Mouse (Mus musculus) stomach, embryonic 16.5 days (tissue): ENCODE measurements around the gene Arhgap6. TPM values are rescaled to one million over a fixed set of nuclear protein-coding genes. Genes with fewer than 3 reads are reported as not detected.

ENCODE experiments used
- ATAC-seq: fragments of 200-750 bp; cut with Nextera tagmentation; 2 replicates; pipeline ENCODE4 v1.8.0; 2017; ENCODE audit warnings: moderate number of reproducible peaks, moderate TSS enrichment; ENCODE audit not compliant: insufficient read depth, low FRiP score
- H3K27ac ChIP-seq: fragments of 300-500 bp; sonication (generic); 2 replicates; pipeline ENCODE4 v1.5.1; 2014; ENCODE audit warnings: low read length
- H3K27me3 ChIP-seq: fragments of 300-500 bp; sonication (generic); 2 replicates; pipeline ENCODE4 v1.6.1; 2014; ENCODE audit warnings: low read length, control low read depth, mixed read lengths; ENCODE audit not compliant: control insufficient read depth, insufficient read depth
- H3K36me3 ChIP-seq: fragments of 300-500 bp; sonication (generic); 2 replicates; pipeline ENCODE4 v1.6.1; 2014; ENCODE audit warnings: low read length; ENCODE audit not compliant: control insufficient read depth, insufficient read depth
- H3K4me1 ChIP-seq: fragments of 300-500 bp; sonication (generic); 2 replicates; pipeline ENCODE4 v1.6.1; 2014; ENCODE audit warnings: low read length, control low read depth, mixed read lengths; ENCODE audit not compliant: control insufficient read depth, insufficient read depth
- H3K4me2 ChIP-seq: fragments of 300-500 bp; sonication (generic); 2 replicates; pipeline ENCODE4 v1.6.1; 2014; ENCODE audit warnings: low read depth, low read length, mixed read lengths
- H3K4me3 ChIP-seq: fragments of 300-500 bp; sonication (generic); replicated peaks from 2 replicates; pipeline ENCODE4 v1.5.1; 2014; ENCODE audit warnings: mild to moderate bottlenecking, low read length
- H3K9ac ChIP-seq: fragments of 300-500 bp; sonication (generic); 2 replicates; pipeline ENCODE4 v1.6.1; 2014; ENCODE audit warnings: low read length
- H3K9me3 ChIP-seq: fragments of 300-500 bp; sonication (generic); replicated peaks from 2 replicates; pipeline ENCODE4 v1.6.1; 2016; ENCODE audit warnings: low read length, control low read depth; ENCODE audit not compliant: control insufficient read depth
- WGBS: fragments of 180-500 bp; shearing (Covaris S2); extraction: QIAGEN DNeasy Blood & Tissue Kit; methylation state at CpG from one replicate; pipeline ENCODE4 v1.1.7; 2014; 5-methylcytosine and 5-hydroxymethylcytosine counted together
- polyA plus RNA-seq: library from polyadenylated mRNA; unstranded; fragments of >200 nt; fragmentation: Nextera tagmentation; extraction: Ambion mirVana; gene quantifications from 2 replicates; pipeline ENCODE4 v1.2.1, GENCODE M21; 2015

Arhgap6 gene
- polyA plus RNA-seq, 1 experiment from 2014 or later, result 7.4 TPM

- Histone ChIP-seq H3K9ac (no peak overlapping the region), H3K27me3 (no peaks in the 10 kb centered on the region; the same call in 1 of the 2 replicates), H3K27ac (no peak overlapping the region), H3K9me3 (no peaks in the 10 kb centered on the region), H3K4me1 (no peaks in the 10 kb centered on the region), H3K4me2 (no peak overlapping the region), H3K4me3 (no peak overlapping the region), H3K36me3 (no peaks in the 10 kb centered on the region)
- WGBS, result 69% methylated on average over 5 of the region's 5 CpGs
- ATAC-seq, result no peak
Observed at GRCm38 (mm10) chrX:168941684-168942083, 146.8 kb downstream of the Arhgap6 start.

- WGBS, result 66% methylated on average over 4 of the region's 4 CpGs
- H3K4me2 ChIP-seq, result no peak overlapping the region
Observed at GRCm38 (mm10) chrX:168943217-168943616, 148.3 kb downstream of the Arhgap6 start.

GRCm38 (mm10) chrX:168975444-168975843, 180.5 kb downstream of the Arhgap6 start:
- H3K4me3 ChIP-seq, result no peak overlapping the region
- no peaks in the 10 kb centered on the region for H3K9me3 ChIP-seq
- no peaks in the 10 kb centered on the region; the same call in 1 of the 2 replicates for H3K27me3 ChIP-seq
- H3K27ac ChIP-seq, result no peak overlapping the region
- H3K4me2 ChIP-seq, result no peak overlapping the region
- H3K4me1 ChIP-seq, result no peaks in the 10 kb centered on the region
- no peak overlapping the region for H3K9ac ChIP-seq
- 52% methylated on average over 1 of the region's 1 CpGs for WGBS
- no peaks in the 10 kb centered on the region for H3K36me3 ChIP-seq
- ATAC-seq, result no peak

More at GRCm38 (mm10) chrX:168943217-168943616, 148.3 kb downstream of the Arhgap6 start:
- no peak for ATAC-seq
- no peaks in the 10 kb centered on the region for H3K4me1 ChIP-seq
- H3K9me3 ChIP-seq, result no peaks in the 10 kb centered on the region
- no peaks in the 10 kb centered on the region; the same call in 1 of the 2 replicates for H3K27me3 ChIP-seq
- no peak overlapping the region for H3K27ac ChIP-seq
- no peak overlapping the region for H3K4me3 ChIP-seq
- no peak overlapping the region for H3K9ac ChIP-seq
- no peaks in the 10 kb centered on the region for H3K36me3 ChIP-seq

- Histone ChIP-seq H3K4me1 (no peaks in the 10 kb centered on the region), H3K27ac (no peak overlapping the region), H3K36me3 (no peaks in the 10 kb centered on the region), H3K4me3 (no peak overlapping the region), H3K9me3 (no peaks in the 10 kb centered on the region), H3K4me2 (no peak overlapping the region), H3K27me3 (no peaks in the 10 kb centered on the region; the same call in 1 of the 2 replicates), H3K9ac (no peak overlapping the region)
- ATAC-seq, result no peak
- WGBS, result 59% methylated on average over 3 of the region's 3 CpGs
Observed at GRCm38 (mm10) chrX:168977776-168978175, 182.9 kb downstream of the Arhgap6 start.

GRCm38 (mm10) chrX:168980370-168980769, 185.5 kb downstream of the Arhgap6 start:
- Histone ChIP-seq H3K9ac (no peak overlapping the region), H3K27me3 (no peaks in the 10 kb centered on the region; the same call in 1 of the 2 replicates), H3K27ac (no peak overlapping the region), H3K4me3 (no peak overlapping the region), H3K36me3 (no peaks in the 10 kb centered on the region), H3K4me1 (no peaks in the 10 kb centered on the region), H3K4me2 (no peak overlapping the region), H3K9me3 (no peaks in the 10 kb centered on the region)
- WGBS, result 70% methylated on average over 2 of the region's 2 CpGs
- ATAC-seq, result no peak

GRCm38 (mm10) chrX:169007066-169007465, 212.2 kb downstream of the Arhgap6 start:
- Histone ChIP-seq H3K9ac (no peak overlapping the region), H3K9me3 (no peaks in the 10 kb centered on the region), H3K27ac (no peak overlapping the region), H3K36me3 (no peaks in the 10 kb centered on the region), H3K4me2 (no peak overlapping the region), H3K27me3 (peaks cover 3% of the 10 kb centered on the region; the same call in 1 of the 2 replicates), H3K4me3 (no peak overlapping the region), H3K4me1 (no peaks in the 10 kb centered on the region)
- ATAC-seq, result no peak
- WGBS, result 61% methylated on average over 1 of the region's 1 CpGs

- H3K4me3 ChIP-seq, result no peak overlapping the region
- no peak overlapping the region for H3K27ac ChIP-seq
- H3K4me1 ChIP-seq, result no peaks in the 10 kb centered on the region
- ATAC-seq, result no peak
- H3K9ac ChIP-seq, result no peak overlapping the region
- H3K36me3 ChIP-seq, result no peaks in the 10 kb centered on the region
- H3K27me3 ChIP-seq, result no peaks in the 10 kb centered on the region
- no peaks in the 10 kb centered on the region for H3K9me3 ChIP-seq
- no peak overlapping the region for H3K4me2 ChIP-seq
Observed at GRCm38 (mm10) chrX:169012701-169013100, 217.8 kb downstream of the Arhgap6 start.

GRCm38 (mm10) chrX:169034390-169034789, 239.5 kb downstream of the Arhgap6 start:
- no peaks in the 10 kb centered on the region for H3K36me3 ChIP-seq
- no peak overlapping the region for H3K4me3 ChIP-seq
- 82% methylated on average over 1 of the region's 1 CpGs for WGBS

GRCm38 (mm10) chrX:169036403-169037296, 241.8 kb downstream of the Arhgap6 start:
- Histone ChIP-seq H3K4me3 (peak overlapping the region; percentile 55), H3K36me3 (no peaks in the 10 kb centered on the region), H3K4me2 (peak overlapping the region; percentile 56), H3K27ac (peak overlapping the region; percentile 68), H3K9ac (peak overlapping the region; percentile 74), H3K9me3 (no peaks in the 10 kb centered on the region), H3K27me3 (no peaks in the 10 kb centered on the region; the same call in 1 of the 2 replicates), H3K4me1 (no peaks in the 10 kb centered on the region)
- 18% methylated on average over 32 of the region's 32 CpGs for WGBS
- peak; percentile 95 for ATAC-seq

More at GRCm38 (mm10) chrX:169034390-169034789, 239.5 kb downstream of the Arhgap6 start:
- H3K4me1 ChIP-seq, result no peaks in the 10 kb centered on the region
- H3K27ac ChIP-seq, result no peak overlapping the region
- no peaks in the 10 kb centered on the region; the same call in 1 of the 2 replicates for H3K27me3 ChIP-seq
- H3K4me2 ChIP-seq, result no peak overlapping the region
- no peak for ATAC-seq
- no peak overlapping the region for H3K9ac ChIP-seq
- no peaks in the 10 kb centered on the region for H3K9me3 ChIP-seq
